Mouse (Mus musculus) regulatory T cell (primary cell): ENCODE data around the gene Slc25a26.

Source experiments
- in situ Hi-C: fragments of 300-600 bp; cut with MboI, MseI; formaldehyde crosslinking; loops from one replicate; pipeline ENCODE4 v1.15.1; 2025; ENCODE audit warnings: high pct_unique_total_duplicates

The Slc25a26 gene

GRCm38 (mm10) chr6:94634274-94634673, 134.1 kb downstream of the Slc25a26 start:
- in situ Hi-C loops, result loop anchor here (10.0 kb wide), 1 partner anchor 51 kb away; no protein-coding TSS in a partner anchor

- in situ Hi-C loops, result loop anchor here (10.0 kb wide), 1 partner anchor 50 kb away; no protein-coding TSS in a partner anchor
Measured at GRCm38 (mm10) chr6:94634710-94635109, 134.6 kb downstream of the Slc25a26 start.

GRCm38 (mm10) chr6:94635343-94635742, 135.2 kb downstream of the Slc25a26 start:
- in situ Hi-C loops, result loop anchor here (10.0 kb wide), 1 partner anchor 49 kb away; no protein-coding TSS in a partner anchor

GRCm38 (mm10) chr6:94637024-94637434, 136.9 kb downstream of the Slc25a26 start:
- in situ Hi-C loops, result loop anchor here (10.0 kb wide), 1 partner anchor 48 kb away; no protein-coding TSS in a partner anchor

DNA sequence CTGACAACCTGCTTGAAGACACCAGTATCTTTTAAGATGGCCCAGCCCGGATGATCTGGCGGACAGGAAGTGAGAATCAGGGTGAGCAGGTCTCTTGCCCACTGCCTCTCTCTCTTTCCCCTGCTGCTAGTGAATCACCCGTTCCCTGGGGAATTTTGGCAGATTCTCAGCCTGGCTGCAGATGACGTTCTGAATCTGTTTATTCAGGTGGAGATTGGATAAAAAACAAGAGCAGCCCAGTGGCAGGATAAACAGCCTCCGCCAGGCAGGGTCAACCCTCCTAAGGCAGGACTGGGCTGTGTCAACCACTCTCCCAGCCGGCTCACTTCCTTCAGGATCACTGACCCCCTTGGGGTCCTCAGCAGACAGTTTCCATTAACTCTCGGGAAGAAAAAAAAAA, 140.2 kb downstream of the Slc25a26 start:
- in situ Hi-C loops, result no loop called here

- in situ Hi-C loops, result no loop called here
Measured at GRCm38 (mm10) chr6:94642048-94642447, 141.9 kb downstream of the Slc25a26 start.

DNA sequence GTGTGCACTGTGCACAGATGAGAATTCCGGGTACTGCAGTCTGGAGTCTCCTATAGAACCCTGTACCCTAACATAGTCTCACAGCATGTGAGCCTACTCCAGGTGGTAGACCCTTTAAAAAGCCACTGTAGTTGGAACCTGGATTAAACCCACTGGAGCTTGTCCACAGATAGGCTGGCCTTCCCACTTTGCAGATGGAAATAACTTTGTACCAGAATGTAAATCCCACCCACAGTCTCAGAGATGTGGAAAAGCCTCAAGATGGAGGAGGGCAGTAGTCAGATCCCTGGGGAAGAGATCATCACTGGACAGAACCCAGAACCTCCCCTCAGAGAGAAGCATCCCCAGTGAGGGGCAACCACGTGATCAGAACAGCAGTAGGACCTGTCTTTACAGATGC, 143.9 kb downstream of the Slc25a26 start:
- in situ Hi-C loops, result no loop called here

DNA sequence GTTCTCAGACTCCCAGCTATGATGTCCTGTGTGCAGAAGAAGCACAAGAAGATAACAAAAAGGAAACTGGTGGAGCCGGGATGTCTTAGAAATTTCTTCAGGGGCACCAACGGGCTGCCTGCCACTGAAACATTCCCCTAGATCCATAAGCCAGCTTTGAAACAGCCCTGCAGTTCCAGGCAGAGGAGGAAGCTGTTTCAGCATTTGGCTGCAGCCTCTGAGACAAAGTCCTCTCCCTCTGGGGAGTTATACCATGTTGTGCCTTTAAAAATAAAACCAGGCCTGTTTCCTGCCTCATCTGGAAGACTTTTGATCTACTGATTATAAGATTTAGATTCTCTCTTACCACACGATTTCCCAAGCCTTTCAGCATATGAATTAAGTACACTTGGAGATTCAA, 144.5 kb downstream of the Slc25a26 start:
- in situ Hi-C loops, result no loop called here

DNA sequence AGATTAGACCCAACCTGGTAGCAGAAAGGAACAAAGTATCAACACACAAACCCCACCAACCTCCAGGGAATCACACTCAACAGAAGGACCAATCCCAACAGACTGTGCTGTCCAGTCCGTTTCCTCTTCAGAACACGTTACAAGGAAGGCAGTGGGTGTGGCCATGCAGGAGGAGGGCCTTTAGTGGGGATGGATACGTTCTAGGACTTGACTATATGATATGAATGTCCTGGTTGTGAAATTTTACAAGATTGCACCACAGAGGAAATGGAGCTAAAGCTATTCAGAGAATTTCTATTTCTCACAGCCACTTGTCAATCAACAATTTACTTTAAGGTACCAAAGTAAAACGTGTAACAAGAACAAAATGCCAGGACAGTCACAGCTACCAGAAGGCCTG, 145.6 kb downstream of the Slc25a26 start:
- in situ Hi-C loops, result no loop called here

DNA sequence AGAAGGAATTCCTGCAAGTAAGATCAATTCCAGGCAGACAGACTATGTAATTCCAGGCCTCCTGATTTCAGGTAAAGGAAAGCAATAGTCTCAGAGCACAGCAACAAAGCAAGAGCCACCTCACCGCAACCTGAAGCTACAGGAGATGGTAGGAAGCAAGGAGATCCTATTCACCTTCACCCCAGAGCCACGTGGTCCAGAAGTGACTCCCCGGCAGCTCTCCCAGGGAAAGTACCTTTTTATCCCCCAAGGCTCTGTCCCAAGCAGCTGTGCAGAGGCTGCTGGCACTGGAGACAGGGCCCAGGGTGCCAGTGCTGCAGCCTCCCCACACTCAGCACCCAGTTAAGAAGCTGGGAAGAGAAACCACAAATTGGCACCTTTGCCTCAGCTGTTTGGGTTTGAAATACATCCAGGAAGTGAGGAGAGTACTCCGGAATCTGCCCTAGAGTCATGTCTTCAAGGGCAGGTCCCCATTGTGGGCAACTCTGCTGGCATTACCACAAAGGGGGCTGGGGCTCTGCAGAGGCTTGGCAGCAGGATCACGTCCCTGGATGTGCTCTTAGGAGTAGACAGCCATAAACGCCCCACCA, 146.2 kb downstream of the Slc25a26 start:
- in situ Hi-C loops, result no loop called here

- in situ Hi-C loops, result no loop called here
Measured at GRCm38 (mm10) chr6:94646902-94647301, 146.8 kb downstream of the Slc25a26 start.

DNA sequence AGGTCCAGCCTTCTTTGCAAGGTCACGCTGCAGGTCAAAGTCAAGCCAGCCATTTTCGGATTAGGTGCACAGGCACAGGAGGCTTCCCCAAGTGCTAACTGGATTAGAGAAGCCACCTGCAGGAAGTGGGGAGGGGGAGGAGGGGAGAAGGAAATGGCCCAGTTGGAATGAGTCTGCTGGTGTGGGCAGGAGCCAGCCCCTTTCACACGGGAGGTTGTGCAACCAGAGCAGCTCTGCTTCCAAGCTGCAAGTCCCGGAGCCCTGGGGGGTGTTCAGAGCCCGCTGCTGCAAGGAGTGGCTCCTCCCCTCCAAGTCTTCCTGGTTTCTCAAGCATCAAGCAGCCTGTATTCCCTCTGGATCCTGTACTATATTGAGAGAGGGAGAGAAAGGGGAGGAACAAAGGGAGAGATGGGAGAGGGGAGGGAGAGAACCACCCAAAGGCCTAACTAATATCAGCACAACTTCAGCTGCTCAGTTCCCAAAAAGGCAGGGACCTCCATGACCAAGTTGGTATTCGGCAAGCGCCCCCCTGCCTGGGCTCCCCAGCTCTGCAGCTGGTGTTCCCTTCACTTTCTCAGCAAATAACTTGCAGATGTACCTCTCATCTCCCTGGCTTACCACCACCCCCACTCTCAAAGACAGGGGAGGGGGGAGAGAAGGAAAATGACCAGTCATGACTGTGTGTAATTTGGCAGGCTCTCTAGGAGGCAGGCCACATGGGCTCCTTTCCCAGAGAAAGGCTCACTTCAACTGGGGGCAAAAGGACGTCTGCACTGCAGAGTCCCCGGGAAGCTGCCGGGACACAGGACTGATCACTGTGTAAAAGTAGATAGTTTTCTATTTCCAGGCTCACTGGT, 147.7 kb downstream of the Slc25a26 start:
- in situ Hi-C loops, result no loop called here

GRCm38 (mm10) chr6:94648496-94648895, 148.4 kb downstream of the Slc25a26 start:
- in situ Hi-C loops, result no loop called here

GRCm38 (mm10) chr6:94649637-94650036, 149.5 kb downstream of the Slc25a26 start:
- in situ Hi-C loops, result no loop called here

DNA sequence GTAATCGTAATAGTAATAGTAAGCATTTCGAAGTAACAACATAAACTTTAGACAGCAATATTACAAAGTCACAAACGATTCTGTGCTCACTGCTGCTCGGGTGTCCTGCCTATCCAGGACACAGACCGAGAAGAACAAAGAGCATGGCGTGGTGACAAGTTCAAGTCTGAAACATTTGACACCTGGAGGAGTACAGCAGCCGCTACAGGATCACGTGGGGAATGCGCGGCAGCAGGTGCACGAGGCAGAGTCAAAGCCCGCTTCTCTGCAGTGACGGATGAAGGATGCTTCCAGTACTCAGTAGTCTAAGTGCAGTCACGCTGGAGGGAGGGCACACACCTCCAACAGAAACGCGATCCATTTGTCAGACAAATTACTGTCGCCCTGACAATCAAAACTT, 151.4 kb downstream of the Slc25a26 start:
- in situ Hi-C loops, result no loop called here

DNA sequence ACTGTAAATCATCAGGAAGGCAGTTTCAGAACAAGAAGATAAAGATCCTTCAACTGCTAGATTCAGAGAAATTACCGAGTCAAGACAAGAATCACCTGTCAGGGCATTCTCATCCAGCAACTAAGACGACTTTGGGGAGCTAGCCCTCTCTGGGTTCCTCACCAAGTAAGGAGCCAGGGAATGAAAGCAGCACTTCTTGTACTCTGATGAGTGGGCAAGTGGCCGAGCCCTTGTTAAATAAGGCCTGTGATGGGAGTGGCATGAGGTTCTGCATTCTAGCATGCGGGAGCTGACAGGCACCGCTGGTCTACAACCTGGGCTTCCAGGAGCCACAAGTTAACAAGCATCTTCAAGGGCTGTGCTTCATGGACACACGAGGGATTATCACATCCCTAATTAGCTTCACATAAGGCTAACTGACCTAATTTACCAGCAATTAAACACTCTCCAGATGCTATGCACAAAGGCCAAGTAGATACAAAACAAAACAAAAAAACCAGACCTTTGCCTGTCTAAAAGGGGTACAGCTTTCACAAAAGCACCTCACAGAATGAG, 152.6 kb downstream of the Slc25a26 start:
- in situ Hi-C loops, result no loop called here

DNA sequence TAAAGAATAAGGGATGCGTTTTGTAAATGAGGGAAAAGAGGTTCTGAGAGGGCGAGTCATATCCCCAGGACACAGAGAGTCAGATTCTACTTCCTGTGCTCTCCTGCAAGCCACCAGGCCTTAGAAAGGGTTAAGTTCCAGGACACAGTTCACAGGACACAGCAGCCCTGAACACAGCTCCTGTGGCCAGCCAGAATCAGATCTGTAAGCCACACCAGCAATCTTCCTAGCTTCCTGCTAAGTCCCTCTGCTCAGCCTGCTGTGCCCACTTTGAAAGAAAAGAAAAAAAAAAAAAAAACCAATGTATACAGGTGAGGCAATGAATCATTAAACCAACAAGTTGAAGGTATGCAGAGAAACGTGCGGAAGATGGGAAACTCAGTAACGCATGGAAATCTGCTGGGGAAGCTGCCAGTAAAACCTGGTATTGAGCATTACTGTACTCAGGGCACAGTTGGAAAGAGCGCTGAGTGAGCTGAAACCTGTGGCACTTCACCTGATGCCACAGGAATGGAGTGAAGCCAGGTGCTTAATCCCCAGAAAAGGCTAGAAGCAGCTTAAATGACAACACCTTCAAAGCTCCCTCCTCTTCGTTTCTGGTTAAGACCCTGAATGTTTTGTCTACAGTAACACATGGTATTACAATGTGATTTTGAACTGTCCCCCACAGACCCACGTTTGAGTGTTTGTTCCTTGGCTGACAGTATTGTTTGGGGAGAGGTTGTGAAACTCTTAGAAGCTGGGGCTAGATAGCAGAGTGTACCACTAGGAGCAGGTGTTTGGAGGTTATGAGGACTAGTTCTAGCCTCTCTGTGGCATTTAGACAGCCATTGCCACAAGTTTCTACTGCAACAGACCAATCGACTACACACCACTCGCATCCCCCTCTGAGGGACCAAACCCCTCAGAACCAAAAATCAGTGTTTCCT, 153.5 kb downstream of the Slc25a26 start:
- in situ Hi-C loops, result no loop called here
